Mouse (Mus musculus): ENCODE measurements around the gene Gm13769.
"Not testable (repeated sequence)": the region's sequence is repeated elsewhere in the genome, so short reads cannot be mapped to it uniquely, and the experiment has no call there.

The Gm13769 gene

DNA sequence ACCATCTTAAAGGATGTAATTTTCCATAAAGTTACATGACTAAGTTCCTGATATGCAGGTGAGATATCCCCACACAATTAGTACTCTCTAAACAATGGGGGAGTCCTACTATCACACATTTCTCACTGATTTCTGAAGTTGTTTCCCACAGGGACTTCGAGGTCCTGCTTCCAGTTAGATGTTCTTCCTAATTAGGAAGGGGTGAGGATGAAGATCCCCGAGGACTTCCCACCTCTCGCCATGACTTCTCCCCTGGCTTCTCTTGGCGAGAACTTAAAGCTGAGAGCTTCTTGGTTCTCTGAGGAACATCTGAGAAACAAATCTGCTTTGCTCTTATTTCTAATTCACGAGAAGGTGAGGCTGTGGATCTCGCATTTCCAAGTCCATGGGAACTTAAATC lies at the start of gene Gm13769:
Gene Gm13769 (plus strand): TSS at position 301 of the 400 bp plus-strand sequence.
- not testable (repeated sequence) for DNase-seq

DNA sequence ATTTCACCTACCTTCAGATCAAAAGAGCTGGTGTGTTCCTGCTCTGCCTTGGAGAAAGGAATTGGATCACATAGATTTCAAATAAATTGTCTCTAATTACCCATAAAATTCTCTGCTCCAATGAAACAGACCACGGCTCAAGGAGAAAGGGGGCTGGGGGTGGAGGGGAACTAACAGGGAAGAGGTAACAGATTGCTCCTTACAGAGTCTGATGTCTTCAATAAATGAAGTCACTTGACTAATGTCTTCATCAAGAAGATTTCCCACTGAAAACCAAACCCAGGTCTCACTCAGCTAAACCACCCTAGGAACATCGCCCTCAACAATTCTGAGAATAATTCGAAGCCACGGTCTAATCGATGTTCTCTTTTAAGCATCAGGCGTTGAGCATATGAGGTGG lies 29.3 kb upstream of the Gm13769 start, which contains the start of gene Olfr1272:
Gene Olfr1272 (minus strand): TSS at position 101 of the 400 bp plus-strand sequence.
- DNase-seq = no peak

DNA sequence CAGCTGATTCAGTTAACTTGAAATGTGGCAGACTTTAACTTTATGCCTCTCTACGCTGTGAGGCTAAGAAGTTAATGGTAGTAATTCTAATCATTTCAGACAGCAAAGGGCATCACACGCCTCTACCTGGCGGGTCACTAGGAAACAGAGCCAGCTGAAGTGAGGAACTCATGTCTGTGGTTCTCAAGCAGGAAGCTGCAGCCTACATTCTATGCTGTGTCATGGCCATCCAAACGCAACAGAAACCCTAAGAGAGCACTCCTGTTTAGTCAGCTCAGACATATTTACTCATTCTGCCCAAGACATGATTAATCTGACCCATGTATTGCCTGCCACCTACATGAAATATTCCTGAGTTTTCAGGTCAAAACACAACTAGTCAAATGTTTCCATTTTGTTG lies 24.7 kb downstream of the Gm13769 start:
- not testable (repeated sequence) for DNase-seq

DNA sequence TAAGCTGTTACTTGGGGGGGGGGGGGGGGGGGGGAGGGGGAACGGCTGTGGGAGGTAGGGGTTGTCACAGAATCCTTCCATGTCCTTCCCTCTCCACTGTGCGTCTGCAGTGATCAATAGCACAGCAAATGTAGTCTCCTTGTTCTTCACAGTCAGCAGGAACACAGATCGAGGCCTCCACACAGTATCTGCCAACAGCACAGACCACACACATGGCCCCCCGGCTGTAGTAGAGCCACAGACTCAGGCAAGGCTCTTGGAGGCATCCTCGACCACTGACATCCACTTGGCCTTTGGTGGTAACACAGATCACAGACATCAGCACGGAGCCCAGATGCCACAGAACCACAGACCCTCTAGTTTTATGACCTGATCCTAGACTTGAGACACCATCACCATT lies 29.0 kb downstream of the Gm13769 start:
- not testable (repeated sequence) for DNase-seq

DNA sequence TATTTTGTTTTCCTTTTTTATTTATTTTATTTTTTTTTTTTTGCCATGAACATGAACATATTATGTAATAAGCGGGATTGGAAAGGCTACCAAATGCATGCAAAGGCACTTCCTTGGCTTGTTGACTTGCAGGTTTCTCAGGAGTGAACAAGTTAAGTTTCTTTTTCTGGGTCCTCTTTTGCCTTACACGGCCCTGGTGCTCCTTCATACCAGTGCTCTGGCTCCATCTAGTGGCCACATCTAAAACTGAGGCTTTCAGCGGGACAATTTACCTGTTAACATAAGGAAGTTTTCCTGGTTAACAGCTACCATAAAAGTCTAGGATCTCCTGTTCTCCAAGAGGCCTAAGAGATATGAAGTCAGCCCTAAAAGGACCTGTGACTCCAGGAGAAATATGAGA lies 29.5 kb downstream of the Gm13769 start:
- DNase-seq = not testable (repeated sequence)

DNA sequence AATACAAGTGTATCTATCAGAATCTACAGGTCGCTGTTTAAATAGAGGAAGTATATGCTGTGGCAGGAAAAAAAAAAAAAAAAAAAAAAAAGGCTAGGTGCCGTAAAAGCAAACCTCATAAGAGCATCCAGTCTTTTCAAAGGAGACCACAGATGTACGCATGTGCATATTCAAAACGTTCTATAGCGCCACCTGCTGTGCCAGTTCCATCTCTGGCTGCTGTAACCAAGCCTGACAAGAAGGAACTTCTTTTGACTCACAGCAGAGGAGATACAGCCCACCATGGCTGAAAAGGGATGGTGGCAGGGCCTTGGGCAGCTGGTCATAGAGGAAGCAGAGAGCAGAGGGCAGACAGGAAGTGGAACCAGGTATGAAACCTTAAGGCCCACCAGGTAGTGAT lies 37.2 kb downstream of the Gm13769 start:
- DNase-seq = not testable (repeated sequence)

DNA sequence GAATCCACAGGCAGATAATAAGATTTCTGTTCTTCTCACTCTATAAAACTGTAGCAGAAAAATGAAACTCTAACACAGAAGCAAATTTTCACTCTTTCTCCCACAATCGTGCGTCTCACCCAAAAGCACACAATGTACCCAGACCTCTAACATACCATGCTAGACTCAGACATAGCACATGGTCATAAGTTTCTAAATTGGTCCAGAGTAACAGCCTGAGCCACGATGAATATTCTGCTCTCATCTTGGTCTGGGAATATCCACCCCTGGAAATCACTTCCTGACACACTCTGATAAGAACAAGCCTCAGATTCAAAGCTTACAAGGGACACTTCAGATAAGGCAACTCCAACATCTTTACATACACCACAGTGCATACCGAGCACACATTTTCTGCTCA lies 38.2 kb downstream of the Gm13769 start:
- DNase-seq = not testable (repeated sequence)
